Mouse (Mus musculus): Measurements from ENCODE around the gene Slc6a19. TPM values are rescaled to one million over a fixed set of nuclear protein-coding genes. Genes with fewer than 3 reads are reported as not detected.

Slc6a19 gene
- total and polyA plus RNA-seq, 3 experiments = not detected

DNA sequence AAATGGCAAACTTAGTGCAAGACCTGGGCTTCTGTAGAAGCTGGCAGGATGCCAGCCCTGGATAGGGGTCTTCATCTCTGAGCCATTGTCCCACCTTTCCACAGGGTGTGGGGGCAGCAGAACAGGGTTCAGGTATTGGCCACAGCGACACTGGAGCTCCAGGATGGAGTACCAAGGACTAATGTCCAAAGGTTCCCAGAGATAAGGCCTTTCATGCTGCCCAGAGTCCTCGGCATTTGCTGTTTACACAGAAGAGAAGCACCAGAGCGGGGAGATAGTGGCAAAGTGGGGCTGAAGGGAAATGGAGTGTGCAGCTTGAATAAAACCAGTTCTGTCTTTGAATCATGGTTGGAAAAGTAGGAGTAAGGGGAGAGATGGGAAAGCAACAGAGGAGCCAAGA, 8.1 kb downstream of the Slc6a19 start:
- Histone ChIP-seq H3K9ac (ENCODE audit: control insufficient read depth, low read depth, low read length, poor library complexity, severe bottlenecking) (no peak overlapping the region), H3K36me3 (ENCODE audit: control insufficient read depth in 1 of 2, insufficient read depth in 2 of 2, low read length in 2 of 2) (peaks cover 0 to 3% of the 10 kb centered on the region in 2 experiments; a peak in 2 of 4 replicates), H3K4me3 (ENCODE audit: control insufficient read depth in 1 of 2, insufficient read depth in 1 of 2, low read depth in 2 of 2, low read length in 2 of 2) (no peak overlapping the region), H3K27ac (ENCODE audit: control insufficient read depth, low read depth, low read length) (no peak overlapping the region), H3K27me3 (ENCODE audit: control insufficient read depth in 1 of 2, insufficient read depth in 2 of 2, low read length in 2 of 2) (peaks cover 0 to 1% of the 10 kb centered on the region in 2 experiments; a peak in 2 of 4 replicates), H3K79me2 (ENCODE audit: control insufficient read depth, insufficient read depth, low read length, poor library complexity) (no peaks in the 10 kb centered on the region), H3K4me1 (ENCODE audit: control insufficient read depth in 1 of 2, insufficient read depth in 2 of 2, low read length in 2 of 2) (peaks cover 0 to 5% of the 10 kb centered on the region in 2 experiments; a peak in 1 of 4 replicates), H3K9me3 (replicated peaks; ENCODE audit: insufficient read depth, low read length) (no peaks in the 10 kb centered on the region)
- no peak for TF ChIP-seq POLR2A (IDR thresholded peaks at IDR 0.05; ENCODE audit: control insufficient read depth in 1 of 2, insufficient read depth in 1 of 2, low read depth in 1 of 2, low read length in 2 of 2, poor library complexity in 1 of 2)
- TF ChIP-seq MYC (IDR thresholded peaks at IDR 0.05; ENCODE audit: low read depth, low read length) = no peak
- TF ChIP-seq BHLHE40 (IDR thresholded peaks at IDR 0.05; ENCODE audit: borderline replicate concordance, low read depth, low read length) = no peak
- TF ChIP-seq GABPA (IDR thresholded peaks at IDR 0.05; ENCODE audit: low read depth, low read length) = no peak
- no peak for TF ChIP-seq ZMIZ1 (IDR thresholded peaks at IDR 0.05; ENCODE audit: low read depth, low read length)
- TF ChIP-seq ZC3H11A (IDR thresholded peaks at IDR 0.05; ENCODE audit: low read depth, low read length) = no peak
- TF ChIP-seq GATA1 (IDR thresholded peaks at IDR 0.05; ENCODE audit: low read depth, low read length) = no peak
- no peak for TF ChIP-seq MYB (IDR thresholded peaks at IDR 0.05; ENCODE audit: low read depth, low read length)
- TF ChIP-seq RAD21 (IDR thresholded peaks at IDR 0.05; ENCODE audit: low read depth, low read length) = no peak
- no peak for DNase-seq (ENCODE audit: low read depth, low spot score)

DNA sequence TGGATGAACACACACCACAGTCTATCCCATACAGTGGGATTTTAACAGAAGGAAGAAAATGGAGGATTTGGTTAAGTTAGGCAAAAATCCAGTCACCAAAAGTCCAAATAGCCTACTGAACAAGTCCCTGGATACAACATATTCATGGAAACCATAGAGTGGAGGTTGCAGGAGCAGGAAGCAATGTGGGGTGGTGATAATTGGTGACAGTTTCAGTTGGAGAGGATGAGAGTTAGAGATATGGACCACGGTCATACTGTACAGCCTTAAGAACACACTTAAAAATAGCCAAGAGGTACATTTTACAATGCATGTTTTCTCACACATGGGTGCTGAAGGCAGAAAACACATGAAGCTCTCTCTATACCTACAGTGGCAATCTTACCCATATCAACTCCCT, 9.7 kb downstream of the Slc6a19 start:
- Histone ChIP-seq H3K27me3 (ENCODE audit: control insufficient read depth in 1 of 2, insufficient read depth in 2 of 2, low read length in 2 of 2) (no peaks in the 10 kb centered on the region; a peak in 1 of 4 replicates), H3K9ac (ENCODE audit: control insufficient read depth, low read depth, low read length, poor library complexity, severe bottlenecking) (no peak overlapping the region), H3K27ac (ENCODE audit: control insufficient read depth, low read depth, low read length) (no peak overlapping the region), H3K9me3 (replicated peaks; ENCODE audit: insufficient read depth, low read length) (no peaks in the 10 kb centered on the region), H3K36me3 (ENCODE audit: control insufficient read depth in 1 of 2, insufficient read depth in 2 of 2, low read length in 2 of 2) (peaks cover 0 to 3% of the 10 kb centered on the region in 2 experiments; a peak in 2 of 4 replicates), H3K4me3 (ENCODE audit: control insufficient read depth in 1 of 2, insufficient read depth in 1 of 2, low read depth in 2 of 2, low read length in 2 of 2) (no peak overlapping the region), H3K79me2 (ENCODE audit: control insufficient read depth, insufficient read depth, low read length, poor library complexity) (no peaks in the 10 kb centered on the region), H3K4me1 (ENCODE audit: control insufficient read depth in 1 of 2, insufficient read depth in 2 of 2, low read length in 2 of 2) (peaks cover 0 to 5% of the 10 kb centered on the region in 2 experiments; a peak in 1 of 4 replicates)
- DNase-seq (ENCODE audit: low read depth, low spot score) = peak; percentile 23
- TF ChIP-seq RAD21 (IDR thresholded peaks at IDR 0.05; ENCODE audit: low read depth, low read length) (no peak), MAZ (IDR thresholded peaks at IDR 0.05; ENCODE audit: low read depth, low read length) (no peak), UBTF (IDR thresholded peaks at IDR 0.05; ENCODE audit: borderline replicate concordance, insufficient read depth, low read depth, low read length) (no peak), RCOR1 (IDR thresholded peaks at IDR 0.05; ENCODE audit: low read depth, low read length) (no peak), EP300 (IDR thresholded peaks at IDR 0.05; ENCODE audit: low read depth in 1 of 2, low read length in 2 of 2) (peak; percentile 52 to 76), GATA1 (IDR thresholded peaks at IDR 0.05; ENCODE audit: low read depth, low read length) (no peak), NELFE (IDR thresholded peaks at IDR 0.05; ENCODE audit: low read depth, low read length) (no peak), MEF2A (IDR thresholded peaks at IDR 0.05; ENCODE audit: extremely low read depth, insufficient replicate concordance, low read depth, low read length, poor library complexity, severe bottlenecking) (no peak), ETS1 (IDR thresholded peaks at IDR 0.05; ENCODE audit: low read depth, low read length) (no peak), POLR2A (IDR thresholded peaks at IDR 0.05; ENCODE audit: control insufficient read depth in 1 of 2, insufficient read depth in 1 of 2, low read depth in 1 of 2, low read length in 2 of 2, poor library complexity in 1 of 2) (no peak), TCF12 (IDR thresholded peaks at IDR 0.05; ENCODE audit: low read depth, low read length) (0 out of 2 replicates have a peak, but pooled peaks have one; percentile 51), MYB (IDR thresholded peaks at IDR 0.05; ENCODE audit: low read depth, low read length) (peak; percentile 66; the same call in 1 of the 2 replicates), SMC3 (IDR thresholded peaks at IDR 0.05; ENCODE audit: low read depth, low read length) (no peak), MXI1 (IDR thresholded peaks at IDR 0.05; ENCODE audit: low read depth, low read length) (no peak)
